Mouse (Mus musculus) myocyte (in vitro differentiated cells): ENCODE data around the gene Cnn1. TPM values are rescaled to one million over a fixed set of nuclear protein-coding genes. Genes with fewer than 3 reads are reported as not detected.

Source experiments
- H3K27me3 ChIP-seq: one replicate; pipeline ENCODE4 v1.6.1; 2011; ENCODE audit not compliant: control insufficient read depth, insufficient read depth, insufficient read length
- H3K36me3 ChIP-seq: one replicate; pipeline ENCODE4 v1.6.1; 2011; ENCODE audit not compliant: control insufficient read depth, insufficient read depth
- H3K4me2 ChIP-seq: one replicate; pipeline ENCODE4 v1.6.1; 2011; ENCODE audit warnings: low read depth, control low read depth
- H3K4me3 ChIP-seq: one replicate; pipeline ENCODE4 v1.5.1; 2011; ENCODE audit warnings: mild to moderate bottlenecking, control low read depth, moderate library complexity
- H3K79me2 ChIP-seq: one replicate; pipeline ENCODE4 v1.6.1; 2011; ENCODE audit not compliant: control insufficient read depth, insufficient read depth
- H3ac ChIP-seq: one replicate; pipeline ENCODE4 v1.6.1; 2011; ENCODE audit not compliant: control insufficient read depth, insufficient read length
- CEBPB ChIP-seq: IDR thresholded peaks from 2 replicates; pipeline ENCODE4 v1.6.1; 2011; ENCODE audit warnings: mild to moderate bottlenecking, moderate library complexity; ENCODE audit not compliant: poor library complexity, insufficient read depth, severe bottlenecking
- E2F4 ChIP-seq: IDR thresholded peaks from one replicate; pipeline ENCODE4 v1.6.1; 2011; ENCODE audit warnings: mild to moderate bottlenecking, control low read depth, moderate library complexity; ENCODE audit not compliant: insufficient read depth
- MAX ChIP-seq: IDR thresholded peaks from one replicate; pipeline ENCODE4 v1.6.1; 2011; ENCODE audit warnings: low read depth, mild to moderate bottlenecking, control low read depth
- MYOD1 ChIP-seq, 3 experiments: IDR thresholded peaks; one replicate each; pipeline ENCODE4 v1.6.1; 2011; ENCODE audit warnings: control low read depth in 2 of 3, low read depth in 2 of 3, mild to moderate bottlenecking in 2 of 3, moderate library complexity in 1 of 3; ENCODE audit not compliant: insufficient read length in 2 of 3, control insufficient read depth in 1 of 3
- MYOG ChIP-seq, 3 experiments: IDR thresholded peaks; one replicate each; pipeline ENCODE4 v1.6.1; 2011; ENCODE audit warnings: control low read depth in 2 of 3, low read depth in 2 of 3, mild to moderate bottlenecking in 2 of 3; ENCODE audit not compliant: insufficient read length in 2 of 3, control insufficient read depth in 1 of 3, insufficient read depth in 1 of 3
- POLR2A ChIP-seq: IDR thresholded peaks from one replicate; pipeline ENCODE4 v1.6.1; 2011; ENCODE audit warnings: low read depth, mild to moderate bottlenecking, control low read depth, moderate library complexity; ENCODE audit not compliant: insufficient read length
- POLR2AphosphoS2 ChIP-seq: IDR thresholded peaks from one replicate; pipeline ENCODE4 v1.6.1; 2011; ENCODE audit warnings: low read depth, control low read depth; ENCODE audit not compliant: insufficient read length
- REST ChIP-seq: IDR thresholded peaks from one replicate; pipeline ENCODE4 v1.6.1; 2011; ENCODE audit warnings: mild to moderate bottlenecking, control low read depth, moderate library complexity; ENCODE audit not compliant: insufficient read depth, insufficient read length
- SRF ChIP-seq: IDR thresholded peaks from one replicate; pipeline ENCODE4 v1.6.1; 2011; ENCODE audit warnings: low read depth; ENCODE audit not compliant: control insufficient read depth, insufficient read length
- TCF12 ChIP-seq: IDR thresholded peaks from one replicate; pipeline ENCODE4 v1.6.1; 2011; ENCODE audit warnings: mild to moderate bottlenecking, control low read depth; ENCODE audit not compliant: poor library complexity, insufficient read depth, severe bottlenecking
- TCF3 ChIP-seq: IDR thresholded peaks from one replicate; pipeline ENCODE4 v1.6.1; 2011; ENCODE audit warnings: low read depth, control low read depth; ENCODE audit not compliant: insufficient read length
- USF1 ChIP-seq: IDR thresholded peaks from one replicate; pipeline ENCODE4 v1.6.1; 2011; ENCODE audit warnings: low read depth, mild to moderate bottlenecking, control low read depth, moderate library complexity
- polyA plus RNA-seq: library from polyadenylated mRNA; unstranded; fragments of >200 nt; fragmentation: generic; extraction: Trizol; gene quantifications from one replicate; pipeline ENCODE4 v1.2.1, GENCODE M21; 2012; ENCODE audit warnings: missing spikeins

The Cnn1 gene
- polyA plus RNA-seq, 1 experiment = 7.1 TPM

DNA sequence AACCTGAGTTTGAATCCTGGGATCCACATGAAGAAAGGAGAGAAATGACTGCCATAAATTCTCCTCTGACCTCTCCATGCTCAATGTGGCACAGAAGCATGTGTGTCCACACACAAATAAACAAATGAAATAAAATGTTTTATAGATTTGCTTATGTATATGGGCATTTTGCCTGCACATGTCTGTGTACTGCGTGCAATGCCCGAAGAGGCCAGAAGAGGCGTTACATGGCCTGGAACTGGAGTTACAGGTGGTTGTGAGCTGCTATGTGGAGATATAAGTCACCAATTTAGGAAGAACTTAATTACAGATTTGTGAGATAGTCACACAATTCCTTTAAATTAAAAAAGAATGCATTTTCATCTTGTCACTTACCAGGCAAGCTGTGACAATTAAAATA, 54.8 kb downstream of the Cnn1 start:
- Histone ChIP-seq H3K4me3 (no peak overlapping the region), H3K27me3 (peaks cover 3% of the 10 kb centered on the region), H3K36me3 (no peaks in the 10 kb centered on the region), H3K4me2 (no peak overlapping the region), H3K79me2 (no peaks in the 10 kb centered on the region), H3ac (no peak overlapping the region)
- TF ChIP-seq POLR2A (no peak), MYOD1 (IDR thresholded peaks at IDR 0.05; ENCODE audit: control insufficient read depth in 1 of 3, insufficient read length in 2 of 3, low read depth in 2 of 3) (no peak), POLR2AphosphoS2 (no peak), TCF12 (no peak), TCF3 (no peak), E2F4 (no peak), CEBPB (no peak), SRF (no peak), USF1 (no peak), MAX (no peak), MYOG (IDR thresholded peaks at IDR 0.05; ENCODE audit: control insufficient read depth in 1 of 3, insufficient read depth in 1 of 3, insufficient read length in 2 of 3, low read depth in 2 of 3) (no peak), REST (no peak)

DNA sequence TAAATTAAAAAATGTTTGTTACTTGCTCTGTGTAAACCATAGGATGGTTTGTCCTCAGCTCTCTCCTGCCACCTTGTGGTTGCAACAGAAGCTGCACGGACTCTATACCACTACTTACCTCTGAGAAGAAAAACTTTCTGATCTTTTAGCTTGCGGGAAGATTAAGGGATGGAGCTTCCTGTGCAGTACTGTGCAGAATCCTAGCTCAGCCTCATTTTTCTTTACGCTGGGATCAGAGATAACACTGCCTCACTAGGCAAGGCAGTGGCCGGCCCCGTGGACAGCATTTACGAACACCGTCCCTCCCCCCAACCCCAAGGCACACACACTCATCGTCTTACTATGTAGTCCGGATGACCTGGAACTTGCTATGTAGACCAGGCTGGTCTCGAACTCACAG, 56.6 kb downstream of the Cnn1 start:
- no peaks in the 10 kb centered on the region for H3K79me2 ChIP-seq
- TF ChIP-seq MYOG (IDR thresholded peaks at IDR 0.05; ENCODE audit: control insufficient read depth in 1 of 3, insufficient read depth in 1 of 3, insufficient read length in 2 of 3, low read depth in 2 of 3) = no peak
- TF ChIP-seq POLR2AphosphoS2 = no peak
- no peak for TF ChIP-seq REST
- TF ChIP-seq MAX = no peak
- H3K4me2 ChIP-seq = peak overlapping the region; percentile 75
- peak overlapping the region; percentile 34 for H3K4me3 ChIP-seq
- H3K27me3 ChIP-seq = peaks cover 3% of the 10 kb centered on the region
- no peak overlapping the region for H3ac ChIP-seq
- H3K36me3 ChIP-seq = no peaks in the 10 kb centered on the region

DNA sequence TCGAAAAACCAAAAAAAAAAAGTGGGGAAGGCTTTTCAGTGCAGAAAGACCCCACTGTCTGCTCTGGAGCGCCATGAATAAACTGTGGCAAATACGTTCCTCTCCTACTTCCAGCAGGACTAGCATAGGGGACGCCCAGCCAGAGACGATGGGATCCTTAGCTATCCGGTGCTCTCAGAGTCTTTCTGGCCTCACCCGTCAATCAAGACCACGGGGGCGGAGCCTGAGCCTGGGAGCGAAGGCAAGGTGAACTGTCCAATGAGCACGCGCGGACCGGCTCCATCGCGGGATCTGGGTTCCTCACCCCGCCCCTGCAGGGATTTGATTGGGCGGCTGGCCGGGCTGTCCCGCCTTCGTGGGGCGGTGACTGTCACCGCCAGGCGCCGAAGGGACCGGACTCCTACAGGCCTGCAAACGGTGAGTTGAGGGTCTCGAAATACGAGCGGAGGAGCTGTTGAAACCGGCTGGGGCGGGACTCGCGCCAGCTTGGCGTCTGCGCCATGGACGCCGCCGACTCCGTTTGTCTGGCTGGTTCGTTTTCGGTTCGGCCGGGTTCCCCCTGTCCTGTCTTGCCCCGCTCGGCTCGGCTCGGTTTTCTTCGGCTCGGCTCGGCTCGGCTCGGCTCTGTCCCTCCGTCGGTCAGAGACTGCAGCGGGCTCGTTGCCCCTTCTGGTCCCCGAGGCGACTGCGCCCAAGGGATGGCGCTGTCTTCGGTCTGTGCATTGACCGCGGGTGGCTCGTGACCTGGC, 57.7 kb downstream of the Cnn1 start, which contains the start of gene Pigyl:
Gene Pigyl, plus strand, starts transcription at position 350 of the 749 bp plus-strand sequence.
- peak; percentile 71 for TF ChIP-seq POLR2AphosphoS2
- TF ChIP-seq TCF3 = no peak
- TF ChIP-seq MYOG (IDR thresholded peaks at IDR 0.05; ENCODE audit: control insufficient read depth in 1 of 3, insufficient read depth in 1 of 3, insufficient read length in 2 of 3, low read depth in 2 of 3) = peak in 1 of 3 experiments; percentile 3
- peak; percentile 80 for TF ChIP-seq POLR2A
- TF ChIP-seq MYOD1 (IDR thresholded peaks at IDR 0.05; ENCODE audit: control insufficient read depth in 1 of 3, insufficient read length in 2 of 3, low read depth in 2 of 3) = no peak
- TF ChIP-seq CEBPB = no peak
- TF ChIP-seq TCF12 = no peak
- TF ChIP-seq SRF = no peak
- TF ChIP-seq E2F4 = no peak
- TF ChIP-seq REST = no peak
- Histone ChIP-seq H3K4me3 (peak within 1 kb of the TSS; percentile 34), H3K79me2 (no peaks in the 10 kb centered on the region)

DNA sequence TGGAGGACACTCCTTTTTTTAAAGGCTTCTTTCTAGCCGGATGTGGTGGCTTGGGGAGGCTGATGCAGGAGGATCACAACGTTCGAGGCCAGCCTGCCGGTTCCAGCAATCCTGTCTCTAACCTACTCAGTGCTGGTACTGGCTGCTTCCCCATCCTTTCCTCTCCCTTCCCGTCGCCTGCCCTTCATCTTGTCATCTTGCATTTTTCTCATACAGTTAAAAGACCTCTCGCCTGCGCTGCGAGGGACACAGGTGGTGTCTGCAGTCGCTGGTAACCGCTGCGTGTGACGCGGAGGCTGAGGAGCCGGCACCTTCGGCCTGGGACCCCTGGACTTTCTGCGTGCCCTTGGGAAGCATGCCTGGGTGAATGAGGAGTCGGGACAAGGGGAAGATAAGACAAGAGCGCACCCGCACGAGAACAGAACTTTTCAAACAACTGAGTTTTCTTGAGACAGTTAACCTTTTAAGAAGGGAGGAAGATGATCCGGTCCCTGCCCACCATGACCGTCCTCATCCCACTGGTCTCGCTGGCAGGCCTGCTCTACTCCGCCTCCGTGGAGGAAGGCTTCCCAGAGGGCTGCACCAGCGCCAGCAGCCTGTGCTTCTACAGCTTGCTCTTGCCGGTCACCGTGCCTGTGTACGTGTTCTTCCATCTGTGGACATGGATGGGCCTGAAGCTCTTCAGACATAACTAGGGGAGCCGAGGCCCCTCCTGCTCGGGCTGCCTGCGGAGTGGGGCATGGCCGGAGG, 58.7 kb downstream of the Cnn1 start:
- no peaks in the 10 kb centered on the region for H3K36me3 ChIP-seq
- TF ChIP-seq MYOD1 (IDR thresholded peaks at IDR 0.05; ENCODE audit: control insufficient read depth in 1 of 3, insufficient read length in 2 of 3, low read depth in 2 of 3) = no peak
- no peak for TF ChIP-seq POLR2A
- TF ChIP-seq E2F4 = no peak
- no peaks in the 10 kb centered on the region for H3K27me3 ChIP-seq
- H3K4me2 ChIP-seq = peak overlapping the region; percentile 94
- peak overlapping the region; percentile 99 for H3ac ChIP-seq
- H3K4me3 ChIP-seq = peak overlapping the region; percentile 34
- H3K79me2 ChIP-seq = no peaks in the 10 kb centered on the region

More for the DNA sequence above, 57.7 kb downstream of the Cnn1 start, which contains the start of gene Pigyl:
- Histone ChIP-seq H3K4me2 (peak within 1 kb of the TSS; percentile 94), H3K27me3 (peaks cover 3% of the 10 kb centered on the region), H3K36me3 (no peaks in the 10 kb centered on the region), H3ac (peak within 1 kb of the TSS; percentile 99)

Other genes starting within 250 kb of the Cnn1 start
- gene Dock6, start 246.6 kb upstream of the Cnn1 start, polyA plus RNA-seq = 20.3 TPM
- 24.1 TPM for gene Rab3d, start 181.0 kb upstream of the Cnn1 start, polyA plus RNA-seq
- 2.5 TPM for gene Ccdc159, start 171.7 kb upstream of the Cnn1 start, polyA plus RNA-seq
- gene Tmem205, start 171.7 kb upstream of the Cnn1 start, polyA plus RNA-seq = 55.1 TPM
- 21.5 TPM for gene Plppr2, start 162.2 kb upstream of the Cnn1 start, polyA plus RNA-seq
- 8.9 TPM for gene Swsap1, start 143.5 kb upstream of the Cnn1 start, polyA plus RNA-seq
- 3.2 TPM for gene Epor, start 135.7 kb upstream of the Cnn1 start, polyA plus RNA-seq
- gene Rgl3, start 109.8 kb upstream of the Cnn1 start, polyA plus RNA-seq = 11.2 TPM
- gene Ccdc151, start 96.6 kb upstream of the Cnn1 start, polyA plus RNA-seq = 0.13 TPM
- 127 TPM for gene Prkcsh, start 96.4 kb upstream of the Cnn1 start, polyA plus RNA-seq
- 0.06 TPM for gene Elavl3, start 47.2 kb upstream of the Cnn1 start, polyA plus RNA-seq
- not detected for gene Gm49318, start 28.0 kb upstream of the Cnn1 start, polyA plus RNA-seq
- 8.3 TPM for gene Zfp653, start 27.8 kb upstream of the Cnn1 start, polyA plus RNA-seq
- 37.0 TPM for gene Ecsit, start 13.8 kb upstream of the Cnn1 start, polyA plus RNA-seq
- gene Elof1, start 18.0 kb downstream of the Cnn1 start, polyA plus RNA-seq = 95.3 TPM
- gene Acp5, start 36.5 kb downstream of the Cnn1 start, polyA plus RNA-seq = 0.16 TPM
- 48.5 TPM for gene Pigyl, start 57.6 kb downstream of the Cnn1 start, polyA plus RNA-seq
- gene Zfp872, start 88.9 kb downstream of the Cnn1 start, polyA plus RNA-seq = not detected
- 4.3 TPM for gene Zfp809, start 126.5 kb downstream of the Cnn1 start, polyA plus RNA-seq
- 0.53 TPM for gene Zfp599, start 160.7 kb downstream of the Cnn1 start, polyA plus RNA-seq
- 4.4 TPM for gene Zfp810, start 208.4 kb downstream of the Cnn1 start, polyA plus RNA-seq